Mouse (Mus musculus): ENCODE results near the gene Polr3e.

Polr3e gene

DNA sequence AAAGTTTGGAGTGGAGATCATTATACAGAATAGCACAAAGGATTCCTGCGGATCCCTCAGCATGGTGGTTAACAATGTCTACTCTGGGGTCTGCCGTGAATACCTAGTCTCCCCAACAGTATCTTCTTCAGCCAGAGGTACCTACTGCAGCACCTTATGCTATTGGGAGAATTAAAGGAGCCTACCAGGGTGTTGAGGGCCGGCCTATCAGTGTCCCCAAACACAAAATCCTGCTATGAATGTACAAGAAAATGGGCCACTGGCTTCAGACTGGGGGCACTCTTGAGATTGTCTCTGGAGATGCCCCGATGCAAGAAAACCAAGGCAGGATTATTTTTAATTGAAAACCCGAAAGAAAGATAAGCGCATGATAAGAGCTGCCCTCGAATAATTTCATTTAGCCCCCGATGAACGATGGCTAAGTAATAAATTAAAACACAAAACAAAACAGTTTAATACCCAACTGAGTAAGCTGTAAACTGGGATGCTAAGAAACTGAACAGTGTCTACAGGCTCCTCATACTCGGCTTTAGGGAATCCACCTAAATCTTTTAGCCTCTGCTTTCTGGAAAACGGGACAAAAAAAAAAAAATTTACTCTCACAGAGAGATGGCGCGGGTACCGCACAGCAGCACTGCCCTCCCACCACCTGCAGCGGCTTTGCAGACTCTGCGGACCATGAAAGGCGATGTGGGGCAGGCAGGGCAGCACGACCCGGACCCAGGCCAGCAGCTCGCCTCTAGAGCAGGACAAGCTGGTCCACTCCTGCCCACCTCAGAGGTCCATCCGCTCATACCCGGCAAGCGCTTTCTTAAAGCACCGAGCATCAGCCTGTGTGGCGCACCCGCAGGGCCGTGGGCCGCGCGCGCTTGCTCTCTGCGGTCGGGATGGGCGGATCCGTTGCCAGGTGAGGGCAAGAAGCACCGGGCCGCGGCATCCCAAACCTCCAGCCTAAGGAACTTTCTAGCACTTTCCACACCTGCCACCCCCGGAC is 63.7 kb downstream of the Polr3e start:
- DNase-seq = peak; percentile 84

DNA sequence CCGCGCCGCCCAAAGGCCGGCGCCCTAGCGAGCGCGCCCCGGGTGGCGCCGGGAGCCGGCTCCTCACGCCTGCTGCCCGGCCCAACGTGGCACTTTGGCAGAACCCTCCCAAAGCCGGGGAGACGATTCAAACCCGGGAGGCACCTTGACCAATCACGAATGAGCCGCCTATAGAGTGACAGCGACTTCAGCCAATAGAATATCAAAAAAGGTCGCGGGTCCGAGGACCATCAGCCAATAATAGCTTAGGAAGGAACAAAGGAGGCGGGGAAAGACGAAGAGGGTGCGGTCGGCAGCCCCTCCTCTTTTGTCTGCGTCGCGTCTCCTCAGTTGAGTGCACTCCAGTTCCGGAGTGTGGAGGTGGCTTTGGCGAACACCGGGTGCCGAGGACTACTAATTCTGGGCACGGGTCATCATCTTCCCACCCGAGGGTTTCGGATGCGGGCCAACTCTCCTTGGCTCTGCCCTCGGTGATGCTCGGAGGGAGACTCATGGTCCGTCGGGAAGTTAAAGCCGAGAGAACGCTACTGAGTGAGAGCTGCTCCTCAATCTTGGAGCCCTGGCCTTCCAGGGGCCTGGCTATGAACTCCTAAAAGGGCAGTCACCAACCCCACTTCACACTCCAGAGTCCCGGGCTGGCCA is 64.8 kb downstream of the Polr3e start, which contains the start of the genes Cdr2 and Mfsd13b:
Cdr2 (minus strand) TSS at position 113 of the 642 bp plus-strand sequence.
Mfsd13b (plus strand) TSS at position 310 of the 642 bp plus-strand sequence.
- peak; percentile 94 for DNase-seq

DNA sequence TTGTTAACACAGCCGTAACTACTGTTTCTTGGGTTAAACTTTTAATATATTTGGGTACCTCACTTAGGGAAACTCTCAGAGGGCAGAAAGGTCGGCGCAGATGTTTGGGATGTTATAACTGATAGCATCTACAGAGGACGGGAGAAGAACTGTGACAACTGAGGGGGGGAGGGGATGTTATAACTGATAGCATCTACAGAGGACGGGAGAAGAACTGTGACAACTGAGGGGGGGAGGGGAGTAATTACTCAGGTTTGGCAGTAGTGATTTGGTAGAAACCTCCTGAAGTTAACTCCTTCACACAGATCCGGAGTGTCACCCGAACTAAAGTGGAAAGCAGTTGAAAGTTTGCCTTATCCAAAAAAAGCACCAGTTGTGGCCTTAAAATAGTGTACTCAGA is 65.4 kb downstream of the Polr3e start:
- peak; percentile 27 for DNase-seq

DNA sequence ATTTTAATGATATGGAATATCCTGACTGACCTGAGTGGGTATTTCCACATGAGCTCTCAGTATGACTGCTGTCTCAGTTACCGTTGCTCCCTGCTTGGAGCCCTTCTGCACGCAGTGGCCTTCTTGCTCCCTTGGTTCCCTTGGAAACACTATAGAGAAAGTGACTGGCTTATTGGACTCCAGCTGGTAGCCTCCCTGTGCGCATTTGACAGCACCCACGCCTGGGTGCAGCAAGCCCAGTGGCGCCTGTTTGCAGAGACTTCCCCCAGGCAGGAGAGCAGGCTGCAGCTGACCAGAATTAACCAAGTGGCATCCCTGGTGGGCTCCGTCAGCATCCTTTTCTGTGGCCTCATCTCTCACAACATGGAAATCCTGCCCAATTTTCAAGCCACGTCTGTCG is 73.6 kb downstream of the Polr3e start:
- DNase-seq = no peak

All from liver (tissue).